Mouse (Mus musculus): ENCODE data around the gene Scamp5. TPM values are rescaled to one million over a fixed set of nuclear protein-coding genes. Genes with fewer than 3 reads are reported as not detected.

The Scamp5 gene
- total RNA-seq, 4 experiments from 2014 or later: 0.34 to 1.3 (median 0.76) TPM

- DNase-seq (ENCODE audit: low spot score in 2 of 2): no peak
Measured at GRCm38 (mm10) chr9:57419521-57420267, 48.2 kb downstream of the Scamp5 start.

GRCm38 (mm10) chr9:57417341-57417740 lies 50.5 kb downstream of the Scamp5 start:
- DNase-seq (ENCODE audit: low spot score in 2 of 2): peak in 1 of 2 experiments; percentile 29

GRCm38 (mm10) chr9:57407120-57407905 lies 60.5 kb downstream of the Scamp5 start:
- DNase-seq (ENCODE audit: low spot score in 2 of 2): no peak

GRCm38 (mm10) chr9:57406395-57406794 lies 61.5 kb downstream of the Scamp5 start:
- DNase-seq (ENCODE audit: low spot score in 2 of 2): no peak

GRCm38 (mm10) chr9:57404036-57404435 lies 63.8 kb downstream of the Scamp5 start:
- DNase-seq (ENCODE audit: low spot score in 2 of 2): no peak

- no peak for DNase-seq (ENCODE audit: low spot score in 2 of 2)
Measured at GRCm38 (mm10) chr9:57402318-57403251, 65.3 kb downstream of the Scamp5 start.

- DNase-seq (ENCODE audit: low spot score in 2 of 2): no peak
Measured at GRCm38 (mm10) chr9:57398773-57399172, 69.1 kb downstream of the Scamp5 start.

GRCm38 (mm10) chr9:57392892-57393291 lies 75.0 kb downstream of the Scamp5 start:
- DNase-seq (ENCODE audit: low spot score in 2 of 2): no peak

Other genes with a start within 250 kb of the Scamp5 start
- gene Trcg1, start 231.5 kb downstream of the Scamp5 start, total RNA-seq (2022): not detected
- gene 1700017B05Rik, start 205.4 kb downstream of the Scamp5 start, total RNA-seq (2022): 1 to 10 TPM; 1.8 to 3.3 (median 2.5) TPM
- gene Ppcdc, start 27.9 kb downstream of the Scamp5 start, total RNA-seq (2022): 10 to 100 TPM in 1 of 4 experiments, 1 to 10 TPM in 3; 7.0 to 10.8 (median 7.6) TPM
- not detected for gene Rpp25, start 36.0 kb upstream of the Scamp5 start, total RNA-seq (2022)
- 1,000 to 10,000 TPM; 1,141 to 1,247 (median 1,173) TPM for gene Cox5a, start 53.2 kb upstream of the Scamp5 start, total RNA-seq (2022)
- 1 to 10 TPM; 4.3 to 6.5 (median 5.5) TPM for gene Fam219b, start 69.5 kb upstream of the Scamp5 start, total RNA-seq (2022)
- 10 to 100 TPM; 71.2 to 89.3 (median 74.4) TPM for gene Mpi, start 84.7 kb upstream of the Scamp5 start, total RNA-seq (2022)
- gene Scamp2, start 92.9 kb upstream of the Scamp5 start, total RNA-seq (2022): 10 to 100 TPM; 35.5 to 42.9 (median 37.1) TPM
- 1 to 10 TPM; 3.3 to 4.8 (median 4.2) TPM for gene Ulk3, start 121.4 kb upstream of the Scamp5 start, total RNA-seq (2022)
- gene Cplx3, start 138.2 kb upstream of the Scamp5 start, total RNA-seq (2022): not detected
- gene Lman1l, start 152.7 kb upstream of the Scamp5 start, total RNA-seq (2022): not detected
- gene Csk, start 185.6 kb upstream of the Scamp5 start, total RNA-seq (2022): 10 to 100 TPM in 1 of 4 experiments, 1 to 10 TPM in 3; 8.0 to 10.5 (median 8.8) TPM
- gene Cyp1a2, start 215.6 kb upstream of the Scamp5 start, total RNA-seq (2022): not detected
- under 1 TPM; 0.41 to 0.60 (median 0.52) TPM for gene Cyp1a1, start 219.9 kb upstream of the Scamp5 start, total RNA-seq (2022)
- gene Edc3, start 240.5 kb upstream of the Scamp5 start, total RNA-seq (2022): 1 to 10 TPM; 4.8 to 6.7 (median 6.3) TPM

Measured in gastrocnemius, adult 8-10 months (tissue).